In the genomic region with DNA sequence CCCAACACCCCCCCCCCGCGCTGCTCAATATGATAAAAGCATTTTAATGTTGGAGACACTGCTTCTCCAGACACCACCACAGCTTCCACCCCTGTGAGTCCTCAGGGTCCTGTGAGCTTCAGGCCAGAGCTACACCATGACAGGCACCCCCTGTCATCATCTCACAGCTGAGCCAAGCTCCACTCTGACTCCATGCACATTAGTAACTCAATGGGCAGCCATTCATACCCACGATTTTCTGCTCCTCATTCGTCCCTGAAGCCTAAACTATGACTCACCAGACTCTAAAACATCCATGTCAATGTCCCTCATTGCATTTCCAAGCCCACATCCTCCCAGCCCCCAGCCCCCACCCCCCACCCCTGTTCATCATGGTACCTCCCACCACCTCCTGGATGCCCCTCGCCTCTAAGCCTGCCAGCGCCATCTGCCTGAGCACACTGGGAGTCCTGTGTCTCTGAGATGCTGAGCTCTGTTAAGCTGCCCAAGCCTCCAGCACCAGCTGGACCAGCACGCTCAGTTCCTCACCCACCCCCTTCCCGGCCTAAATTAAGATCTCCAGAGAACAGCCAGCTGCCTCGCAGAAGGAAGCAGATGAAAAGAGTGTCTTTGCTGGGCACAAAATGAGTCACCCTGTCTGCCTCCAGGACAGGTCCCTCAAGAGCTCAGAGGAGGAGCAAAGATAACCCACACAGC, we compare ENCODE assay signal across 8 mouse cellular contexts. TPM values are rescaled to one million over a fixed set of nuclear protein-coding genes. Genes with fewer than 3 reads are reported as not detected.
DNase-seq lines count a peak whose midpoint lies in the region; ATAC-seq and TF ChIP-seq lines count a peak whose summit lies in the region.

No protein-coding gene starts in this region.

- H3K4me2 ChIP-seq in hindbrain, embryonic 12.5 days (replicated peaks) = no peak overlapping the region

- no peaks in the 10 kb centered on the region for H3K36me3 ChIP-seq in hindbrain, embryonic 12.5 days

- peak overlapping the region; percentile 79; the same call in 1 of the 2 replicates for H3K27ac ChIP-seq in cortical plate, adult 2 months (ENCODE audit: insufficient read depth, low read length)
- H3K27ac ChIP-seq in hindbrain, embryonic 12.5 days = peak overlapping the region; percentile 58

- H3K9me3 ChIP-seq in hindbrain, embryonic 12.5 days (replicated peaks) = no peaks in the 10 kb centered on the region

- H3K4me1 ChIP-seq in cortical plate, adult 2 months (ENCODE audit: control insufficient read depth, insufficient read depth, low read length) = peaks cover 20% of the 10 kb centered on the region
- peaks cover 71% of the 10 kb centered on the region for H3K4me1 ChIP-seq in hindbrain, embryonic 12.5 days

- DNase-seq in Muller cell, postnatal 12 days (ENCODE audit: inconsistent ontology term) = peak; percentile 88
- DNase-seq in lung, postnatal 14 days = peak; percentile 7
- peak; percentile 59 for DNase-seq in right cerebral cortex, postnatal 4 days
- DNase-seq in ovary, postnatal 14 days (ENCODE audit: low spot score) = no peak
- no peak for DNase-seq in spleen, postnatal 10 days (ENCODE audit: low spot score in 2 of 2)
- no peak for DNase-seq in urinary bladder, adult 2 months (ENCODE audit: low spot score)

- no peak for TF ChIP-seq POLR2A in cortical plate, adult 2 months (IDR thresholded peaks at IDR 0.05; ENCODE audit: extremely low read depth, insufficient read depth, low read length)

- WGBS in hindbrain, embryonic 12.5 days = 24% methylated on average over 9 of the region's 9 CpGs

- ATAC-seq in hindbrain, embryonic 12.5 days (ENCODE audit: low FRiP score) = peak; percentile 78

- no peak overlapping the region for H3K4me3 ChIP-seq in cortical plate, adult 2 months (ENCODE audit: insufficient read depth, low read length)
- H3K4me3 ChIP-seq in hindbrain, embryonic 12.5 days = no peak overlapping the region

- peak; percentile 42 for TF ChIP-seq CTCF in cortical plate, adult 2 months (IDR thresholded peaks at IDR 0.05; ENCODE audit: extremely low read depth, insufficient read depth, low read length)

- H3K27me3 ChIP-seq in hindbrain, embryonic 12.5 days = peaks cover 38% of the 10 kb centered on the region

- H3K9ac ChIP-seq in hindbrain, embryonic 12.5 days = no peak overlapping the region

RNA-seq across cellular contexts. Expression of a gene that starts 46.2 kb away (rescaled TPM):
- 20.3 and 29.9 TPM in 2 replicates for polyA plus RNA-seq in cortical plate, adult 2 months (2012; rRNA removed)
- 28.9 and 31.9 TPM in 2 replicates for polyA plus RNA-seq in hindbrain, embryonic 12.5 days (2016; fragmentation: Nextera tagmentation; extraction: Ambion mirVana)
- polyA plus RNA-seq in urinary bladder, adult 2 months (2012; rRNA removed) = 0.15 TPM in 2 replicates

Comparison
In these comparisons a context has a peak if more than half of its experiments do, and no peak if none do; other contexts are left out.
1. DNase-seq: peak in Muller cell, postnatal 12 days (single experiment), lung, postnatal 14 days (single experiment) and right cerebral cortex, postnatal 4 days (single experiment); none in ovary, postnatal 14 days (single experiment), spleen, postnatal 10 days (0 of 2) and urinary bladder, adult 2 months (single experiment).
2. RNA of a gene that starts 46.2 kb away (polyA plus RNA-seq): 28.9 to 31.9 TPM in hindbrain, embryonic 12.5 days and 20.3 to 29.9 TPM in cortical plate, adult 2 months; 0.15 TPM in urinary bladder, adult 2 months; every median in the first group is over 10 times any median in the second.